Mouse (Mus musculus): ENCODE measurements around the gene Pdk2. TPM values are rescaled to one million over a fixed set of nuclear protein-coding genes. Genes with fewer than 3 reads are reported as not detected.
"Not testable (repeated sequence)": the region's sequence is repeated elsewhere in the genome, so short reads cannot be mapped to it uniquely, and the experiment has no call there.

Gene Pdk2
- polyA plus RNA-seq, 1 experiment from 2014 or later: 16.2 TPM

- Histone ChIP-seq H3K27ac (ENCODE audit: low read depth) (no peak overlapping the region), H3K4me2 (ENCODE audit: low read depth, low read length) (no peak overlapping the region), H3K9ac (replicated peaks) (no peak overlapping the region), H3K36me3 (replicated peaks; ENCODE audit: insufficient read depth, low read length) (peaks cover 41% of the 10 kb centered on the region), H3K9me3 (ENCODE audit: low read length) (no peaks in the 10 kb centered on the region), H3K27me3 (ENCODE audit: insufficient read depth, low read length) (peaks cover 15% of the 10 kb centered on the region; the same call in 1 of the 2 replicates), H3K4me3 (ENCODE audit: low read depth, low read length) (no peak overlapping the region), H3K4me1 (ENCODE audit: insufficient read depth) (peaks cover 6% of the 10 kb centered on the region; the same call in 1 of the 2 replicates)
- no peak for ATAC-seq
- DNase-seq: no peak
- TF ChIP-seq CTCF (IDR thresholded peaks at IDR 0.05; ENCODE audit: low read depth) (peak; percentile 64), EP300 (IDR thresholded peaks at IDR 0.05; ENCODE audit: low read depth) (no peak)
- WGBS (ENCODE audit: insufficient replicate concordance): 70% methylated on average over 10 of the region's 10 CpGs
These were observed 18.7 kb downstream of the Pdk2 start for GRCm38 (mm10) chr11:95022237-95022992.

- no peak for ATAC-seq
- no peak overlapping the region for H3K4me2 ChIP-seq (ENCODE audit: low read depth, low read length)
- no peak overlapping the region for H3K27ac ChIP-seq (ENCODE audit: low read depth)
- WGBS (ENCODE audit: insufficient replicate concordance): 60% methylated on average over 3 of the region's 3 CpGs
- peaks cover 14% of the 10 kb centered on the region for H3K36me3 ChIP-seq (replicated peaks; ENCODE audit: insufficient read depth, low read length)
- peaks cover 8% of the 10 kb centered on the region; the same call in 1 of the 2 replicates for H3K4me1 ChIP-seq (ENCODE audit: insufficient read depth)
- H3K4me3 ChIP-seq (ENCODE audit: low read depth, low read length): no peak overlapping the region
- TF ChIP-seq CTCF (IDR thresholded peaks at IDR 0.05; ENCODE audit: low read depth): no peak
- no peak for TF ChIP-seq EP300 (IDR thresholded peaks at IDR 0.05; ENCODE audit: low read depth)
- DNase-seq: no peak
- no peaks in the 10 kb centered on the region for H3K9me3 ChIP-seq (ENCODE audit: low read length)
- peaks cover 28% of the 10 kb centered on the region for H3K27me3 ChIP-seq (ENCODE audit: insufficient read depth, low read length)
- no peak overlapping the region for H3K9ac ChIP-seq (replicated peaks)
These were observed 25.7 kb downstream of the Pdk2 start for GRCm38 (mm10) chr11:95015484-95015883.

DNA sequence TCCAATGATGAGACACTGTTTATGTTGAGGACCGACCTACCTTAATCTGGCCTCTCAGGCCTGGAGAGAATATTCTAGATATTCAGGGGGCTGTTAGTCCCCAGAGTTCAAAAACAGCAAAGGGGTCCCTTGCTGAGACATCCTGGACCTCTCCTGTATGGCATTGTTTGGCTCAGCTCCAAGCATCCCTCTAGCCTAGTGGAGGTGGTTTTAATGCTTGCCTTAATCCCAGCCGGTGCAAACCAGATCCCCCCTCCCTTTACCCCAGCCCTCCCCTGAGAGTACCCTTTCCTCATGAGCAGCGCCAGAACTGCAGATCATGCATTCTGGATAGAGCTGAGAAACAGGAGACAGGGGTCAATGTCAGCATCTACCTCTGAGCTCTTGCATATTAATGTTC lies 28.7 kb downstream of the Pdk2 start:
- H3K4me1 ChIP-seq (ENCODE audit: insufficient read depth): peaks cover 23% of the 10 kb centered on the region; the same call in 1 of the 2 replicates
- no peaks in the 10 kb centered on the region for H3K9me3 ChIP-seq (ENCODE audit: low read length)
- DNase-seq (no peak), ATAC-seq (no peak)
- H3K4me3 ChIP-seq (ENCODE audit: low read depth, low read length): peak overlapping the region; percentile 78
- WGBS (ENCODE audit: insufficient replicate concordance): 49% methylated on average over 3 of the region's 3 CpGs
- H3K36me3 ChIP-seq (replicated peaks; ENCODE audit: insufficient read depth, low read length): 0 out of 2 replicates have a peak, but pooled peaks cover 3% of the 10 kb centered on the region
- H3K27me3 ChIP-seq (ENCODE audit: insufficient read depth, low read length): peaks cover 34% of the 10 kb centered on the region
- H3K27ac ChIP-seq (ENCODE audit: low read depth): peak overlapping the region; percentile 99
- no peak for TF ChIP-seq CTCF (IDR thresholded peaks at IDR 0.05; ENCODE audit: low read depth)
- TF ChIP-seq EP300 (IDR thresholded peaks at IDR 0.05; ENCODE audit: low read depth): no peak
- H3K9ac ChIP-seq (replicated peaks): peak overlapping the region; percentile 47
- peak overlapping the region; percentile 75 for H3K4me2 ChIP-seq (ENCODE audit: low read depth, low read length)

DNA sequence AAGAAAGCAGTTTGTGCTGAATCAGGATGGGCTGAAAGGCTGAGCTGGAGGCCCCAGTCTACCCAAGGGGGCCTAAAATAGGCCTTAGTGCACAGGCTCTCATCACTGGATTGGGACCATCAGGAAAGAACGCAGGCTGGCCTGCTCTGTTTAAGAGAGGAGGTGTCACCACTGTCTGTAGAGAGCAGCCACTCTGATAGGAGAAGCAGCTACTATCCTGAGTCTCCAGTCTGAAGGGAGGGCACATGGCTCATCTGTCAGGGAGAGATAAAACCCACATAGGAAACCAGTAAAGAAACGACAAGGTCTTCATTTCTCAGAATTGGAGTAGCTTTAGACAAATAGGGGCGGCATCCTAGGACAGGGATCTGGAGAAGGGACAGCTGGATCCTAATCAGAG lies 29.1 kb downstream of the Pdk2 start:
- Histone ChIP-seq H3K27me3 (ENCODE audit: insufficient read depth, low read length) (peaks cover 34% of the 10 kb centered on the region), H3K27ac (ENCODE audit: low read depth) (peak overlapping the region; percentile 99), H3K4me3 (ENCODE audit: low read depth, low read length) (peak overlapping the region; percentile 78), H3K9me3 (ENCODE audit: low read length) (no peaks in the 10 kb centered on the region), H3K36me3 (replicated peaks; ENCODE audit: insufficient read depth, low read length) (0 out of 2 replicates have a peak, but pooled peaks cover 3% of the 10 kb centered on the region), H3K4me1 (ENCODE audit: insufficient read depth) (peaks cover 27% of the 10 kb centered on the region), H3K4me2 (ENCODE audit: low read depth, low read length) (peak overlapping the region; percentile 75), H3K9ac (replicated peaks) (peak overlapping the region; percentile 95)
- TF ChIP-seq EP300 (IDR thresholded peaks at IDR 0.05; ENCODE audit: low read depth): peak; percentile 98
- no peak for TF ChIP-seq CTCF (IDR thresholded peaks at IDR 0.05; ENCODE audit: low read depth)
- ATAC-seq: peak; percentile 96
- WGBS (ENCODE audit: insufficient replicate concordance): 36% methylated on average over 3 of the region's 3 CpGs
- peak; percentile 68 for DNase-seq

DNA sequence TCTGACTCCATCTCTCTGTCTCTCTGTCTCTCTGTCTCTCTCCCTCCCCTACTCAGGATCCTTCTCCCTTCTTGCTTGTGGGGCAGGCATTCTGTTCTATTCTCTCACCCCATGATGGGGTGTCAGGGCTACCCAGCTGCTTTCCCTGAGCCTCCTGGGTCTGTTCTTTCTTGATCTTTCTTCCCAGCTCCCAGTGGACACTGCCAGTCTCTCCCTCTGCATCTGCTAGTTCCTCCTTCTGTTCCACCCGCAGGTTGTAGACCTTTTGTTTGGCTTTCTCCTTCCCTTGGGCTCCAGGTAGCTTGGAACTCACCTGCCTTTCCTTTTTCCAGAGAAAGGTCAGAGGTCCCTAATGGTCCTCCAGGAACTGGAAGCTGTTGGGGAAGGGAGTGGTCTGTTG lies 29.7 kb downstream of the Pdk2 start:
- peak overlapping the region; percentile 95 for H3K9ac ChIP-seq (replicated peaks)
- H3K27ac ChIP-seq (ENCODE audit: low read depth): peak overlapping the region; percentile 99
- H3K36me3 ChIP-seq (replicated peaks; ENCODE audit: insufficient read depth, low read length): 0 out of 2 replicates have a peak, but pooled peaks cover 3% of the 10 kb centered on the region
- ATAC-seq (no peak), DNase-seq (no peak)
- peak overlapping the region; percentile 75 for H3K4me2 ChIP-seq (ENCODE audit: low read depth, low read length)
- no peaks in the 10 kb centered on the region for H3K9me3 ChIP-seq (ENCODE audit: low read length)
- TF ChIP-seq CTCF (IDR thresholded peaks at IDR 0.05; ENCODE audit: low read depth): no peak
- no peak for TF ChIP-seq EP300 (IDR thresholded peaks at IDR 0.05; ENCODE audit: low read depth)
- 6% methylated on average over 1 of the region's 1 CpGs for WGBS (ENCODE audit: insufficient replicate concordance)
- H3K27me3 ChIP-seq (ENCODE audit: insufficient read depth, low read length): peaks cover 34% of the 10 kb centered on the region
- H3K4me1 ChIP-seq (ENCODE audit: insufficient read depth): peaks cover 32% of the 10 kb centered on the region
- peak overlapping the region; percentile 78 for H3K4me3 ChIP-seq (ENCODE audit: low read depth, low read length)

GRCm38 (mm10) chr11:95010841-95011403 lies 30.2 kb downstream of the Pdk2 start:
- not testable (repeated sequence) for ATAC-seq; H3K36me3 ChIP-seq (replicated peaks; ENCODE audit: insufficient read depth, low read length); H3K9me3 ChIP-seq (ENCODE audit: low read length); DNase-seq
- peak overlapping the region; percentile 78 for H3K4me3 ChIP-seq (ENCODE audit: low read depth, low read length)
- 30% methylated on average over 4 of the region's 4 CpGs for WGBS (ENCODE audit: insufficient replicate concordance)
- peak overlapping the region; percentile 75 for H3K4me2 ChIP-seq (ENCODE audit: low read depth, low read length)
- H3K27me3 ChIP-seq (ENCODE audit: insufficient read depth, low read length): peaks cover 34% of the 10 kb centered on the region
- H3K4me1 ChIP-seq (ENCODE audit: insufficient read depth): peaks cover 36% of the 10 kb centered on the region
- H3K9ac ChIP-seq (replicated peaks): peak overlapping the region; percentile 95
- H3K27ac ChIP-seq (ENCODE audit: low read depth): peak overlapping the region; percentile 99
